Mouse (Mus musculus) urinary bladder, adult 18-20 months (tissue): ENCODE results near the gene Nedd9.

Experiments
- DNase-seq, 2 experiments: peaks; one replicate each; pipeline ENCODE4 v3.0.0; 2022; ENCODE audit warnings: low spot score in 2 of 2, mixed read lengths in 2 of 2

Nedd9 gene

DNA sequence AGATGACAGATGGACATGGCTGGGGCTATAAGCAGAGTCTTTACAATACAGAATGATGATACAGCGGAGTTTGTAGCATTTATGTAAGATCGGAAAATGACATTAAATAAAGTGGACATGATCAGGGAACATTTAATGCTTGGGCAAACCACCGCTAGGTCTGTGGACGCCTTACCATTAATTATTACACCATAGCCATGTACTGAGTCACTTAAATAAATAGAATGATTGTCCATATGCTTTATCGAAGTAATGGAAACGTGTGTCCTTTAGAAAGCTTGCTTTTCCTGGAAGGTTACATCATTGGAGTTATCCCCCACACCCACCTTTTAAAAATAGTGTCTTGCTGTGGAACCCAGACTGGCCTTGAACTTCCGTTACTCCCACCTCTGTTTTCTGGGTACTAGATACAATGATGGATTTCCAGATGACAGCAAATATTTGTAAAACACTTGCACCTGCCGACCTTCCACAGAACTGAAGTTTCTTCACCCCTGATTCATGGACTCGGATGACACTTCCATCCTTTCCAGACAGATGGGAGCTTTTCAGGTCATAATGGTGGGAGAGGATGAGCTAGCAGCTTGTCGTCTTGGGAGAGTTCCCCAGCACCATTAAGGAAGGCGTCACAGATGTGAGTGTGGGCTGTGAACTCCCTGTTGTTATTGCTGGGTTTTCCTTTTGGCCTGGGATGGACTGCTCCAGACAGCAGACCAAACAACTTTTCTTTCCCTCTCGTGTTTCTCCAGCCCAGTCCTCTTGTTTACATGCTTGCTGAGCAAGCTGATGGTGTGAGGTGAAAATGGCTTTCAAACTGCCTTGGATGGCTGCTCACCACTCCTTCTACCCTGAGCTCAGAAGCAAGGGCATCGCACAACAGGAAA is 76.7 kb downstream of the Nedd9 start:
- no peak for DNase-seq

DNA sequence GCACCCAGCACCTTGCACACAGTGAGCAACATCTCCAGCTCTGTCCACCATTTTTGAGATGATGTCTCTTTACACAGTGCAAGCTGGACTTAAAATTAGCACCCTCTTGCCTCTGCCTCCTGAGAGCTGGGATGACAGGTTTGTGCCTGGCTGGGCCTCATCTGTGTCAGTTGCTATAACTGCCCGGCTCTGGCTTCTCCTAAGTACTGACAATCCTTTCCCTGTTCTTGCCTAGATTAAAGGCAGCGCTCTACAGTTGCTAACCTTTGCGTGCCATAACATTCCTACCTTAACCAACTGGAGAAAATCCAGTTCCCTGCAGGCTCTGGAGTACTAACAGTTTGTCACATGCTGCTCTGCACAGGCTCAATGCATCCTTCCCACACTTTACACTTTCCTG is 77.9 kb downstream of the Nedd9 start:
- no peak for DNase-seq

DNA sequence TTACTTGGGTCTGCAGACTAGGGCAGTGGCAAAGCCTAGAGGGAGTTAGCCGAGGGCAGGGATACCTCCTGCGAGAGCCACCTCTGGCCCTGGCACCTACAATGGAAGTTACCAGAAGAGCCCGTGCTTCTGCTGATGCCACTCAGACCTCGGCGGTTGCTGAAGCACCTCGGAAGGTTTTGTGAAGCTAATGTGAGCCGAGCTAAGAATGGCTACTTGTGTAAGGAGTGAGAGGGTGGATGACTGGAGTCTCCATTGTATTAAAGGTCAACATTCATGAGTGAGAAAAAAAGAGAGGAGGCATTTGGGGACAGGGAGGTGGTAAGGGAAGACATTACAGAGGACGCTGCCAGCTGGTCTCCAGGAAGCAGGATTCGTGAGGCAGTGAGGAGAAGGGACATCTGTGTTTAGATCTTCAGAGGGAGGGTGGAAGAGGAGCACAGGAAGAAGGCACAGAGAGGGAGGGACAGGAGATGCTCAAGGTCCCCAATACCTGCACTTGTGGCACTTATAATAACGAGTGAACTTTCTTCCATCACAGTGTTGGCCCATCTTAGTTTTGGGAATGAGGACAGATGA is 78.7 kb downstream of the Nedd9 start:
- no peak for DNase-seq

DNA sequence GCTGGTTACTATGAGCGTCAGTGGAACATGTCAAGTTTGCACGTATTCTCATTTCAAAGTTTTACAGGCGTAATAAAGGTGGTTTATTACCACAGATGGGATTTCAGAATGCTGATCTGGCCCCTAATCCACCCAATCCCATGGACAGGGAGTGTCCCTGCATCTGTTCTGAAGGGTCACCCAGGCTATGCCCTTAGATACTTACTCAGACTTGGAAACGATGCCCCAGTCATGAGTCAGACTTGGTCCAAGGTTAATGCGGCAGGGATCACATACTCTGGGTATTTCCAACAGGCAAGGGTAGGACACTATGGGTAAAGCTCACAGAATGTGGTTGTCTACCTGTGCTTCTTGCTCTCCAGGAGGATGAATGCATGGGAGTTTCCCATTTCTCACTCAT is 82.2 kb downstream of the Nedd9 start:
- DNase-seq, result no peak

DNA sequence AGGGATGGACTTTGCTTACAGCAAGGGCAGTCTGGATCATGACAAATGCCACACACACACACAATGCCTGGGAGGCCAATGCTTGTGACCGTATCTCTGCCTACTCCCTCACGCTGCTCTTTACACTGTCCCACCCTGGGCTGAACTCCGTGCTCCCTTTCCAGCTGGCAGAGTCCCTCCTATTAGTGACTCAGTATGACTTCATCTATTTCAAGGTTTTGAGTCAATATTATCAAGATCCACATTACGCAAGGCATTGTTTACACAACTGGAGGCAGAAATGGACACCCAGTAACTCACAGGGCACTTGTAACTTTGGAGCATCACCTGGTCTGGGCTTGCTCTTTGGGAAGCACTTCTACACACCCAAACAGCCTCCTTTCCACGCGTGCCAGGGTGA is 83.3 kb downstream of the Nedd9 start:
- peak; percentile 23 to 82 for DNase-seq

DNA sequence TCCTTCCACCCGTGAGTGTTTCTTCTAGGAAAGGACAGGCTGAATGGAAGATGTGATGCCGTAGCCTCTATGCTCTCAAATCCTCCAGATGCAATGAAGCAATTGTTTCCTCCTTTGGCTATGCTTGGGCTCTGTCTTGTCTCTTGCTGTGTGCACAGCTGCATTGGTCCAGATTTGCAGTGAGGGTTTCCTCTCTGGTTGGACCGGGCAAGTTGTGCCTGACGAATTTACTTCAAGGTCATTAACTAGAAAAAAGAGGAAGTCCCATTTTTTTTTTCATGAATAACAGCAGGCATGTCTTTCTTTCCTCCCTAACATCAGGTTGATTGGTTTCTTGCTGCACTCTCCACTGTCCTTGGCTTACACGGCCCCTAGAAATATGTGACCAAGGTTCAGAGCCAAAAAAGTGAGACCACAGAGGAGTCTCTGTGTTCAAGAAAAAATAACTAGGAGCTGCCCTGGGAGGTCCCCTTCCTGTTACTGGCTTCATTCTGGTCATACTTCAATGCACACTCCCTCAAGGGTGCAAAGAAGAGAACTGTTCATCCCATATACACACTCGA is 84.6 kb downstream of the Nedd9 start:
- no peak for DNase-seq

DNA sequence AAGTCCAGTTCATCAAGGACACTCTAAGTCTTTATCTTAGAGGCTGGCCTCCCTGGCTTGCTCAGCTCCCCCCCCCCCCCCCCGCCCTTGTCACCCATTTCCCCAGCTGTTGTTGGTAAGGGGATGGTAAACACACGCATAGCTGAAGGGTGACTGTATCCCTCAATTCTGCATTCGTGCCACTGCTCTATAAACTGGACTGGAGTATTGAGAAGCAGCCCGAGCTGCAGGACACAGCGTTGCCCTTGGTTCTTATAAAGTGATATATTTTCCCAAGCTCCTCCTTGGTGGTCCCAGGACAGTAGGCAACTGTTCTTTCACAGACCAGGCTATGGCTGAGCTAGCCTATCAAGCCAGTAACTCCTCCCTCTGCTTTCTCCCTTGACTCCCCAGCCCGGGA is 85.4 kb downstream of the Nedd9 start:
- DNase-seq, result no peak

DNA sequence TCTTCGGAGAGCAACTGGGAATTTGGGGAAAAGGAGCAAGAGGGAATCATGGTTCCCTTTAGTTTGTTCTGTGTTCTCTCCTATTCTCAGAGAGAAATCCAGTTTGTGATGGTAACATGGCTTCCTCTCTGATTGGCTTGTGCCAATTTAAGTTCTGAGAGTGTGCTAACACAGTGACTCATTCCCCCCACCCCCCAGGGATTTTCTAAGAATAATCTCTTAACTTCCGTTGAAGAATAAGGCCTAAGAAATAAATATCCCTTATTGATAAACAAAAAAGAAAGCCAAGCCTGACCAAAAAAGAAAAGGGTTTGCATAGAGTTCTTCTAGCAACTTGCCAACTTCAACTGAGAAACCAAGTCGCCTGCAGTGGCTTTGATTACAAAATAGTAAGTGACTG is 86.9 kb downstream of the Nedd9 start:
- DNase-seq, result no peak

DNA sequence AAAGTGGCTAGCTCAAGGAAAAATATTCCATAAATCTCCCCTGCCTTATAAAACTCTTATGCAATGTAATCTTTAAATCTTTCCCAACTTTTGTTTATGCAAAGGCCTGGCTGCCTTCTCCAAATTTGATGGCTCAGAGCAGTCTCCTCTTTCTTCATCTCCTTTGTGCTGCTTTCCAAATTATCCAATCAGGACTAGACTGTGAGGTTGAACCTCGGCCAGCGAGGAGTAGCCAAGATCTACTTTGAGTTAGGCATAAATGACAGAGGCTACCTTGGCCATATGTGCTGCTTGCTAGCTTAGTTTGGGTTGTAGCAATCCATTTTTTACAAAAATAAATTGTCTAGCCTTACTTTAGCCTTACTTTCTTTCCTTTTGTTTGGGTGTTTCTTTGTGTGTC is 95.0 kb downstream of the Nedd9 start:
- DNase-seq, result no peak

DNA sequence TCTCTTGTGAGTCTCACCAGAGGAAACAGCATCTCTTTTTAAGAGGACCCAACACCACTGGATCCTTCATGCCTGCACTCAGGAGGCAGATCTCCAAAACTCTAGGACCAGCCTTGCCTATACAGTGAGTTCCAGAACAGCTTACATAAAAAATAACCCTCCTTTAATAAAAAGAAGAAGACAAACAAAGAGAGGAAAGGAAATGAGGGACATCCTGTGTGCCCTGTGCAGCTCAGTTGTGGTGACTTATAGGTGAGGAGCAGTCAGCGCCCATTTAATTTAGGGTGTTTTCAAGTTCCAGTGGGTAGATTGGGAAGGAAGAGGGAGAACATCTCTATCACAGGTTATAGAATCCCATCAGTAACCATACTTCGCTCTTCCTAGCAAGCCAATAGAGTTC is 96.5 kb downstream of the Nedd9 start:
- no peak for DNase-seq

DNA sequence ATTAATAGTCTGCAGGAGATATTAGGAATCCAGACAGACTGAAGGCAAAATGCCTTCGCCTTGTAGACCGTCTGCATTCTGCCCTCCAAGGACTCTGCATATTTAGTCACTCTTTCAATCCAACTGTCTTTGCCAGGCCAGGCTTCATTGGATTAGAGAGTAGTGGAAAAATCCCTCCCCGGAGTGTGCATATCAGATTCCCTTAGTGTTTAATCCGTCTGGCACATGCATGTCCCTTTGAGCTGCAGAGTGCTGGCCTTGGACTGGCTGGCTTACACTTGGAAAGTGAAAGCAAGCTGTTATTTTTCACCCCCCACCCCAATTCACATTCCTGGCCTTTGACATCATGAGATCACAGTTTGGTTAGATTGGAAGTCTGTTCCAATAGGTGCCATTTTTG is 100.6 kb downstream of the Nedd9 start:
- no peak for DNase-seq

DNA sequence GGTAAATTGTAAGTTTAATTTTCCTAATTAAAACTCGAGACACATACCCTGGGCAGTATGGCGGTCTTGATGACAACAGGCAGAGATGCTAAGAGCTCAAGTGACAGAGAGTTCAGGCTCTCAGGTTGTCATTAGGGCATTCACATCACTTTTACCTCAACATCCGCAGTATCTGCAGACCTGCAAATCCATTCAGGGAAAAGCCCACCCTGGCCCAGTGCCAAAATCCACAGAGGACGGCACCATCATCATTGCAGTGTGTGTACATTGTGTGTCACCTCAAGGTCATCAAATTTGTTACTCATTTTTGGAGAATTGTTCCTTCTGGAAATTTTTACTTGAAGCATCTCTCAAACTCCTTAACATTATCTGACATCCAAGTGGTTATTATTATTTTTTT is 102.3 kb downstream of the Nedd9 start:
- no peak for DNase-seq

DNA sequence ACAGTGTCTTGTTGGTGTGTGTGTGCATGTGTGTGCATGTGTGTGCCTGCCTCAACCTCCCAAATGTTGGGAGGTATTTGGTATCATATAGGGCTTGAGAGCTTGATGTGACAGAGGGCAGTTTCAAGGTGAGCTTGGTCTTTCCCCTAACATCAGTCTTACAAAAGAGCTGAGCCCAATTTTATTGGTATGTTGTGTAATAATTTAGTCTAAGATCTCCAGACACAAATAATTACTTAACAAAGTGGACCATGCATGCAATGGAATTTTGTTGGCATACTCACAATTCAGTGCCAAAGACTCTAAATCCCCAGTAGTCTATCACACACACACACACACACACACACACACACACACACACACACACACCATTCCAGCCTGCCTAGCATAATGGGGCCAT is 104.5 kb downstream of the Nedd9 start:
- DNase-seq, result no peak

DNA sequence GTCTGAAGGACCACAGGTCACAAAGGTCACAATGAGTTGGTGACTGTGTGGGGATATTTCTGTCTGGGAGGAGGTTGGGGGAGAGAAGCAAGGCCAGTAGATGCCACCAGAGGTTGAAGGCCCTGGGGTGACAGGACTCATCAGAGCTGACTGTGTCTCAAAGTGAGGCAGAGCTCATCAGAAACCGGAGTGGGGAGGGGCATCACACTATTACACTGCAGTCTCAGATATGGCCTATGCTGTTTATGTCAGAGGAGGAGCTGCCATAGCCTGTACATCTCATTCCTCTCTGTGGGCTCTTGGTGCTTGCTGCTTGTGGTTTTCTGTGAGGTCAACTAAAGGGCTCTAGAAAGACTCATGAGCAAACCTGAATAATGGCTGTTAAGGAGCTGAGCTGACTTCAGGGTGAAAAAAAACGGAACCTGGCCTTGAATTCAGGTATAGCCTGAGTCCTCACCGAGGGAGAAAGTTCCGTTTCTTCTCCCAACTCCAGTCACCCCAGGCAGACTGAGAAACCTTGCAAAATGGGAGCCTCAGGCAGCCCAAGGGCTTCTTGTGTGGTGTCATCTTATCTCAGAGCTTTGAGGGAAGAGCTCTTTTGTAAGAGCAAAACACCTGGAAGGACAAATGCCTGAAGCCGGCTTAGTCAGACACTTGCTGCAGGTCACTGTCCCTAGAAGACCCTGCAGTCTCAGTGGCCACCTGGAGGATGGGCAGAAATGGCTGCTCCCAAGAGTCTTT is 105.2 kb downstream of the Nedd9 start:
- DNase-seq, result no peak

DNA sequence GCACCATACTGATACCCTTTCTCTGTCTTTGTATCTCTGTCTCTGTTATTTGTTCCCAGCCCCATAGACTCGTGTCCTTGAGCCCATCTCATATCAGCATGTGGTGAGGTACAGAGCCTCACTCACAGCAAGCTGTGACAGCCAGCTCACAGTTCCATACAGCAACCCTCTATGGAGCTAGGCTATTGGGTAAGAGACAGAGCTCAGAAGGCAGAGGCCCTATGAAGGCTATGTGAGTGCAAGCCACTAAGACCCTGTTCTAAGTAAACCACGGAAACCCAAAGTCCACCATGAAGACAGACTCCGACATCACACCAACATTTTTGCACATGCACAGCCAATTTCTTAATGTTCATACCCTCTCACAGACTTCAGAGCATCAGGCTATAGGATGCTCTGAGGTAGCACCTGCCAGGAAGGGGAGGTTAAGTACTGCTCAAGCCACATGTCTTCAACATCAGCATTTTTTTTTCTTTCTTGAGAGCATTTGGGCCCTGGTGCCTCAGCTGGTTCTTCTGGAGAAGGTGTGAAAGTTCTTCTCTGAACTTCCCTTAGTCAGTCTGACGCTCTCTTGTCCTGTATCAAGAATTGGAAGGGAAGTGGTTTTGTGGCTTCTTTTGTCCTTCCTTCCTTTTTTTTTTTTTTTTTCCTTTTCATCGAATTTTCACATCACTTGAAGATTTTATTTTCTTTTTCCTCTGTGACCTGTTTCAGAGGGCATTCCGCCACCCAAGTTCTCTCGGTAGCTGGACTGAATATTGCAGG is 105.9 kb downstream of the Nedd9 start:
- no peak for DNase-seq

DNA sequence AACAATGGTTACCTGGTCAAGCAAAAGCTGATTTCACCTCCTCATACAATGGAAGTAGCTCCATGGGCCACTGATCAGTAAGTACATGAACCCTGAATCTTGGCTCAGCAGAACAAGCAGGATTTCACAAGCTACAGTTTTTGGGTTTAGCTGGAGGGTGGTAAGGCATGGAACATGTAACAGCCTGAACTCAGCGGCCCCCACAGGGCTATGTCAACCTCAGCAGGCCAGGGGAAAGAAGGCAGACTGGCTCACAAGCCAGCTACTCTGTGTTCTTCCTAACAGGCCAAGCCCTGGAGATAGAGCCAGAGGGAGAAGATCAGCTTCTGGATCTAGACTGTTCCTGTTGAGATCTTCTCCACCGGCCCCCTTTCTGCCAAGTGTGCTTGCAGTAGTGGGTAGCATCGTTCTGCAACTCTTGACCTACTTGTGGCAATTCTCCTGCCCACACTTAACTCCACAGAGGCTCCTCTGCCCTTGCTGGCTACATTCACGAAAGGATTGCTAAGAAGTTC is 107.2 kb downstream of the Nedd9 start:
- DNase-seq, result no peak

DNA sequence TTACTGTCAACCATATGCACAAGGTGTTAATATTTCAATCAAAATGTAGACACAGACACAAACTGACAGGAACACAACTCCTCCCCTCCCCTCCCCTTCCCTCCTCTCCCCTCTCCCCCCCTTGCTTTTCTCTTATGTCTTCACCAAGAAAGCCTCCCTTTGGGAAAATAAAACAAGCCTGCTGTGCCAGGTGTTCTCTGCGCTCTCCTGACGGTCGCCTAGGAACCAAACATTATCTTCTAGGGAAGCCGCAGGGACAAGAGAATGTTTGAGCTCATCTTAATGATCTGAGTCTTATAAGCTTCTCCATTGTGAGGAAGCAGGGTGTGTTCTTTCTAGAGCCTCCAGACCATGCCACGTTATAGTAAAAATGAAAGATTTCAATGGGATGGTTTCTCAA is 108.7 kb downstream of the Nedd9 start:
- DNase-seq, result no peak

DNA sequence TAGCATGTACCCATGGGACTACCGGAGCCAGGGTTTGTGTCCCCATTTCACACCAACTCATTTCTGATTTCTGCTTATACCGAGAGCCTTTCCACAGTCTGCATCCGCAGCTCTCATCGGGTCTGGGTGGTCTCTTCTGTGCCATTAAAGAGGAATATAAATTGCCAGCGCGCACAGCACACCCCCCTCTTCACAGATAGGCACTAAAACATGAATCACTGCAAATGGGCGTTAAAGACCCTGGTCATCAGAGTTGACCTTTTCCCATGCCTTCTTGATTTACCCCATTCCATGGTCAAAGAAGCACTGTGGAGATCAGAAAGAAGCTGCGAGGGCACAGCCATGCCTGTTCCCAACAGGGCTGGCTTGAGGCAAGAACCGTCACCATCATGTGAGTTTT is 109.3 kb downstream of the Nedd9 start:
- DNase-seq, result no peak

DNA sequence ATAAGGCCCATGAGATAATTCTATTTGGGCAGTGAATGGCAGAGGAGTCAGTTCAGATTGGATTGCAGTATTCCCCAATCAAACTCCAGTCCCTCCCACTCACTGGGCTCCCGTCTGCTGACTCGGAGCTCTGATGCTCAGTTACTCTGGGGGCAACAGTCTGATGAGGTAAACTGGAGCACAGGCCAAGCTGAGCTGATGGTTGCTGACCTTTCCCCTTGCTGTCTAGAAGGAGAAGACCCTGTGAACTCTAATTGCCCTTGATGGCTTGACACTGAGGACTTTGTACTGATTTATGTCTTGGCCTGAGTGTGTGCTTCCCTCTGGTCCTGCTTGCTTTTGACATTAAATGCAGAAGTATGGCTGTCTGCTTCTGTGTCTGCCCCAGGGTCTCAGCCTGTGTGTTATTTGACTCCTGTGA is 110.1 kb downstream of the Nedd9 start:
- no peak for DNase-seq

DNA sequence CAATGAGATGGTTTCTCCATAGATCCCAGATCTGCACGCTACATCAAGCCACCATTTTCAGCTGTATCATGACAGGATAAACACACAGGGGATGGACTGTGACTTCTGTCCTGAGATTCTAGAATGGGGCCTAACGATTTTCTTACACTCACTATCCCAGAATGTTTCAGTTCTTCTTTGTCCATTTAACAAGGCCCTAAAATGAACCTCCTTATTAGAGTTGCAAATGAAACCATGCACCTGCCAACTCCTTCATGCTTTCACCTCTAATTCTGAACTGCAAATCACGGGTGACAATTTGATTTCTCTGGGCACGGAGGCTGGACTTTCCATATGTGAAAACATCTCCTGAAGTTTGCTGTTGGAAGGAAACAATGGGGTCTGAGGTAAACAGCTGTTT is 111.1 kb downstream of the Nedd9 start:
- no peak for DNase-seq

DNA sequence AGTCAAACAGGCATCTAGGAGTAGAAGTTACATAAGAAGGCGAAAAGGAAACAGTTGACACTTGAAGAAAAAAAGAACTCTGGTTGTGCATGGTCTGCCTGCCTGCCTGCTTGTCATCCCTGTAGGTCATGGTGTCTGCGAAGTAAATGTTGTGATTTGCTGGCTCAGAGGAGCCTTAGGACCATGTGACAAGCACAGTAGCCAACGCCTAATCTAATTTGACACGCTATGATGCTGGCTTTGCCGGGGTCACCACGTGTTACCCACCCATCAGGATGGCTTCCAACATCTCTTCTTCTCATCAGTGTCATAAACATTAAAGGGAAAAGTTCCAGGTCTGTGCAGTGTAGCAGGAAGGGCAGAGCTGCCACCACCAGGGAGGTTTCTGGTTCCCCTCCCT is 111.5 kb downstream of the Nedd9 start:
- no peak for DNase-seq

DNA sequence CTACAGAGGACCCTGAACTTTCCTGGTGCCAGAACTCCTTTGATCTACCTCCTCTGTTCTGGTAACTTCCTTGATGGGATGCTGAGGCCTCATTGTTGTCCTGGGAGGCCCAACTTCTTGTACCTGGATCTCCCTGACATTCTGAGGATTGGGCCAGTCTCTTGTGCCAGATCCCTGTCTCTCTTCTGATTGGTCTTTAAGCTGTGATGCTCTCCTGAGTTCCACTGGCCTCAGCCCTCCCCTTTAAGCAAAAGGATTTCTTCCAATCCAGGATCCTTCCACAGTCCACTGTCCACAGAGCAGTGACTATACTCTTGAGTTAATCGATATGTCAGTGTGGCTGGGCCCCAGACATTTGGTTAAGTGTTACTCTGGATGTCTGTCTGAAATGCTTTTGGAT is 112.3 kb downstream of the Nedd9 start:
- no peak for DNase-seq
